Mouse (Mus musculus): ENCODE results near the gene Mgat1.
"Not testable (repeated sequence)": the region's sequence is repeated elsewhere in the genome, so short reads cannot be mapped to it uniquely, and the experiment has no call there.

Mgat1 gene

GRCm38 (mm10) chr11:49243727-49244594 lies at the start of gene Mgat1:
Gene Mgat1 (plus strand): TSS chr11:49244191.
- DNase-seq = peak; percentile 91

- not testable (repeated sequence) for DNase-seq
Measured at GRCm38 (mm10) chr11:49194771-49195170, 49.2 kb upstream of the Mgat1 start.

GRCm38 (mm10) chr11:49195819-49196322 lies 48.1 kb upstream of the Mgat1 start:
- no peak for DNase-seq

- DNase-seq = no peak
Measured at GRCm38 (mm10) chr11:49200666-49201065, 43.3 kb upstream of the Mgat1 start.

- no peak for DNase-seq
Measured at GRCm38 (mm10) chr11:49201142-49201541, 42.8 kb upstream of the Mgat1 start.

- DNase-seq = no peak
Measured at GRCm38 (mm10) chr11:49202071-49202470, 41.9 kb upstream of the Mgat1 start.

- no peak for DNase-seq
Measured at GRCm38 (mm10) chr11:49202523-49203061, 41.4 kb upstream of the Mgat1 start.

- peak; percentile 94 for DNase-seq
Measured at GRCm38 (mm10) chr11:49203129-49203768, 40.7 kb upstream of the Mgat1 start, which contains the start of gene Zfp62. Gene Zfp62 (plus strand): TSS chr11:49203292.

- DNase-seq = no peak
Measured at GRCm38 (mm10) chr11:49203771-49204497, 40.1 kb upstream of the Mgat1 start.

- no peak for DNase-seq
Measured at GRCm38 (mm10) chr11:49205080-49205590, 38.9 kb upstream of the Mgat1 start.

- DNase-seq = no peak
Measured at GRCm38 (mm10) chr11:49207495-49207894, 36.5 kb upstream of the Mgat1 start.

GRCm38 (mm10) chr11:49212577-49212976 lies 31.4 kb upstream of the Mgat1 start:
- DNase-seq = no peak

GRCm38 (mm10) chr11:49213505-49213904 lies 30.5 kb upstream of the Mgat1 start:
- no peak for DNase-seq

GRCm38 (mm10) chr11:49219271-49219670 lies 24.7 kb upstream of the Mgat1 start:
- DNase-seq = no peak

GRCm38 (mm10) chr11:49224455-49224854 lies 19.5 kb upstream of the Mgat1 start:
- no peak for DNase-seq

- DNase-seq = no peak
Measured at GRCm38 (mm10) chr11:49232781-49233180, 11.2 kb upstream of the Mgat1 start.

GRCm38 (mm10) chr11:49235459-49236207 lies 8.4 kb upstream of the Mgat1 start:
- no peak for DNase-seq

- no peak for DNase-seq
Measured at GRCm38 (mm10) chr11:49236891-49237290, 7.1 kb upstream of the Mgat1 start.

- no peak for DNase-seq
Measured at GRCm38 (mm10) chr11:49237532-49237931, 6.5 kb upstream of the Mgat1 start.

- no peak for DNase-seq
Measured at GRCm38 (mm10) chr11:49240310-49240709, 3.7 kb upstream of the Mgat1 start.

- no peak for DNase-seq
Measured at GRCm38 (mm10) chr11:49240874-49241273, 3.1 kb upstream of the Mgat1 start.

GRCm38 (mm10) chr11:49241471-49241870 lies 2.5 kb upstream of the Mgat1 start:
- no peak for DNase-seq
